Mouse (Mus musculus) left cerebral cortex, adult 2 months (tissue): ENCODE data around the gene Snf8. TPM values are rescaled to one million over a fixed set of nuclear protein-coding genes. Genes with fewer than 3 reads are reported as not detected.

Experiments
- DNase-seq, 2 experiments: peaks; one replicate each; pipeline ENCODE4 v3.0.0; 2021 to 2022; ENCODE audit warnings: low spot score in 2 of 2, mixed read lengths in 1 of 2; ENCODE audit errors: extremely low spot score in 1 of 2
- H3K27ac ChIP-seq: fragments of 200-600 bp; 2 replicates; pipeline ENCODE4 v1.8.1; 2022
- H3K4me3 ChIP-seq: fragments of 200-600 bp; 2 replicates; pipeline ENCODE4 v1.8.1; 2022
- CTCF ChIP-seq: fragments of 200-600 bp; IDR thresholded peaks from 2 replicates; pipeline ENCODE4 v1.8.1; 2022; ENCODE audit warnings: antibody characterized with exemption, mild to moderate bottlenecking, moderate library complexity
- intact Hi-C: fragments of 180-260 bp; cut with DNase I; formaldehyde crosslinking; loops from one replicate; pipeline ENCODE4 v1.15.1; 2025
- total RNA-seq, 2 experiments: library from RNA; stranded (reverse); gene quantifications; 2 replicates each; pipeline ENCODE4 v1.2.3; 2021

Snf8 gene
- total RNA-seq, 2 experiments from 2014 or later, result 102 to 103 TPM

DNA sequence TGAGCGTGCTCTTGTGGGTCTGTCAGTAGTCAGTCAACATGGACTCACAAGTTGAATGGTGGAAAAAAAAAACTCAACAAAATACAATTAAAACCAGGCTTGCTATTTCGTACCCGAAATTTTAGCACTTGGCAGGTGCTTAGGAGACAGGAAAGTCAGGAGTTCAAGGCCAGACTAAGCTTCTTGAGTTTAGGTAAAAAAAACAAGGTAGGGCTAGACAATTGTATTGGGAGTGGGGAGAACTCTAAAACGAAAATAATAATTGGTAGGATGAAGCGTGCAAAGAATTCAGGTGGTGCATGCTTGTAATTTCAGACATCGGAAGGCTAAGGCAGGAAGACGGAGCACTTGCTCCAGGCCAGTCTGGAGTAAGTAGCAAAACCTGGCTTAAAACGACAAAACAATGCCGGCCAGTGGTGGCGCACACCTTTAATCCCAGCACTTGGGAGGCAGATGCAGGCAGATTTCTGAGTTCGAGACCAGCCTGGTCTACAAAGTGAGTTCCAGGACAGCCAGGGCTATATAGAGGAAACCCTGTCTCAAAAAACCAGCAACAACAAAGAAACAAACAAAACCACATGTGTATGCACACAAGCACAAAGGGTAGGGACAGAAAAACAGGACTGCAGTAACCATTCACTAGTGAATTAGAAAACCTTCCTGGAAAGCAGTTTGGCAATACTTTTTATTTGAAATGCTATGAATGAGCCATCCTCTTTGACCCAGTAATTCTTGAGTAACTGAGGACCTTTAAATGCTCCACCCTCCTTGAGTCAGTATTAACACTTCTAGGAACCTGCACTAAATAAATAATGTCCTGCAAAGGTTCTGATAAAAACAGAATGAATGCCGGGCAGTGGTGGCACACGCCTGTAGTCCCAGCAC lies 41.8 kb downstream of the Snf8 start:
- intact Hi-C loops, result loop anchor here (1.0 kb wide), 1 partner anchor 218 kb away; no protein-coding TSS in a partner anchor
- H3K4me3 ChIP-seq, result peak overlapping the region; percentile 41
- peak overlapping the region; percentile 85 for H3K27ac ChIP-seq
- no peak for TF ChIP-seq CTCF
- DNase-seq, result no peak

DNA sequence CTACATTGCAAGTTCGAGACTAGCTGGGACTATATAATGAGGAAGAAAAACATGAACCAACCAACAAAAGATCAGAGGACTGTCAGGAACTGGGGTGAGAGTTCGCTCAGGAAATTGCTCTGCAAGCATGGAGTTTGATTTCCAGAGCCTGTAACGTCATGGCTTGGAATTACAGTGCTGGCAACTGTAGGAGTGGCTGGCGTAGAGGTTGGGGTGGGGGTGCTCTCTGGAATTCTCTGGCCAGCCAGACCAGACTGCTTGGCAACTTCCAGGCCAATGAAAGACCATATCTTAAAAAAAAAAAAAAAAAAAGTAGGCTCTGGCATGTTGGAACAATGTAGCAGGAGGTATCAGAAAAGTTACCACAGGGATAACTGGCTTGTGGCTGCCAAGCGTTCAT lies 46.1 kb downstream of the Snf8 start:
- TF ChIP-seq CTCF, result no peak
- intact Hi-C loops, result no loop called here
- no peak for DNase-seq
- Histone ChIP-seq H3K4me3 (no peak overlapping the region), H3K27ac (no peak overlapping the region)

DNA sequence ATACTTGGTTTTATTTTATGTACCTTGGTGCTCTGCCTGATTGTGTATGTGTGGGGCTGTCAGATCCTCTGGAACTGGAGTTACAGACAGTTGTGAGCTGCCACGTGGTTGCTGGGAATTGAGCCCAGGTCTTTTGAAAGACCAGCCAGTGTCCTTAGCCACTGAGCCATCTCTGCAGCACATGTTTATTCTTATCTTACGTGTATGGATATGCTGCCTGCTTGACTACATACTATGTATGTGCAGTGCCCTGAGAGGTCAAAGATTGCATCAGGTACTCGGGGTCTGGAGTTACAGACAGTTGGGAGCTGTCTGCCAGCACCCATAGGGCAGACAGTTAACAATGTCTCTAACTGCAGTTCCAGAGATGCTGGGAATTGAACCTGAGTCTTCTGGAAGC lies 48.0 kb downstream of the Snf8 start:
- H3K27ac ChIP-seq, result no peak overlapping the region
- no peak for TF ChIP-seq CTCF
- no peak for DNase-seq
- intact Hi-C loops, result no loop called here
- H3K4me3 ChIP-seq, result no peak overlapping the region

DNA sequence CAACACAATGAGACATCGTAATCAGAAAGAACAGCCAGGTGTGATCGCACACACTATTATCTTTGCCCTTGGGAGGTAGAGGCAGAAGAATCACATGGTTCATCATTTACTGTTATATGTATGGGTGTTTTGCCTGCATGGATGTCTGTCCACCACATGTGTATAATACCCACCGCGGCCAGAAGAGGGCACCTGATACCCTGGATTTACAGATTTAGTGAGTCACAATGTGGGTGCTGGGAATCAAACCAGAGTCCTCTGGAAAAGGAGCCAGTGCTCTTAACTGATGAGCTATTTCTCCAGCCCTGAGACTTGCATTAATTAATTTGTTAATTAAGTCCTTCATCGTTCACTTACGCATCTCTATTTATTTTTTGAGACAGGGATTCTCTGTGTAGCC lies 53.3 kb downstream of the Snf8 start:
- intact Hi-C loops, result no loop called here
- no peak; the same call in 1 of the 2 replicates for TF ChIP-seq CTCF
- H3K27ac ChIP-seq, result no peak overlapping the region
- no peak for DNase-seq
- no peak overlapping the region for H3K4me3 ChIP-seq

DNA sequence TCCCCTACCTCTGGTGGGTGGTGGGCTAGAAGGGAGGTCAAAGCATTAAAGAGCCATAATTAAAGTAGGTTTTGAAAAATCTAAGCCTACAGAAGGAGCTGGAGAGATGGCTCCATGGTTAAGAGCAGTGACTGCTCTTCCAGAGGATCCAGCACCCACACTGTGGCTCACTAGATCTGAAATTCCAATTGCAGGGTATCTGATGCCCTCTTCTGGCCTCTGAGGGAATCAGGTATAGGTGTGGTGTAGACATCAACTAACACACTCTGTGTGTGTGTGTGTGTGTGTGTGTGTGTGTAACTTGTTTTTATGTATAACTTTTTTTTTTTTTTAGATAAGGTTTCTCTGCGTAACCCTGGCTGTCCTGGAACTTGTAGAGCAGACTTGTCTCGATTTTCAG lies 56.4 kb downstream of the Snf8 start:
- Histone ChIP-seq H3K27ac (no peak overlapping the region), H3K4me3 (no peak overlapping the region)
- DNase-seq, result no peak
- intact Hi-C loops, result no loop called here
- TF ChIP-seq CTCF, result peak; percentile 23

DNA sequence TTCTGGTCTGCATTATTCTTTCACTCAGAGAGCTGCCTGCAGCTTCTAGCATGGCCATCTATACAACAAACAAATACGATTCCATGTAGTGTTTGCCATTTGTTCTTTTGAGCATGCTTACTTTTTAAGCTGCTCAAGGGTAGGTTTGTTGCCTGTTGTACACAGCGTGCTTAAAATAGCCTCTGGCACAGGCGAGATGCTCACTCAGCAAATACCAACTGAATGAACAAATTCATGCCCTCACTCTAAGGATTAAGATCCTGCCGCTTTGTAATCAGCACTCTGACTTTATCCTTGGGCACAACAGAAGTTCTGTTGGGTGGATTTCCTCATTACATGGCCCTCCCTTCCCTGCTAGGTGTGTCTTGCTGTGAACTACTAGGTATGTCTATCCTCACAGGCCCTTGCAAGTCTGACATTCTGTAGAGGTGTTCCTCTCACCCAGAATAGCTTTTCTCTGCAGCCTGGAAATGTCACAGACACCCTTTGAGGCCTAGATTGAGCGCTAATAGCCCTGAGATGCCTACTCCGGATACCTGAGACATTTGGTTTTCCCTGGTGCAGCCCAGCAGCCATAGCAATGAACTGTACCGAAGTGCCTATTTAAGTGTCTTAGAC lies 58.1 kb downstream of the Snf8 start:
- intact Hi-C loops, result loop anchor here (1.0 kb wide), 2 partner anchors 35 to 143 kb away; no protein-coding TSS in a partner anchor
- Histone ChIP-seq H3K27ac (no peak overlapping the region), H3K4me3 (no peak overlapping the region)
- TF ChIP-seq CTCF, result no peak
- DNase-seq, result no peak

DNA sequence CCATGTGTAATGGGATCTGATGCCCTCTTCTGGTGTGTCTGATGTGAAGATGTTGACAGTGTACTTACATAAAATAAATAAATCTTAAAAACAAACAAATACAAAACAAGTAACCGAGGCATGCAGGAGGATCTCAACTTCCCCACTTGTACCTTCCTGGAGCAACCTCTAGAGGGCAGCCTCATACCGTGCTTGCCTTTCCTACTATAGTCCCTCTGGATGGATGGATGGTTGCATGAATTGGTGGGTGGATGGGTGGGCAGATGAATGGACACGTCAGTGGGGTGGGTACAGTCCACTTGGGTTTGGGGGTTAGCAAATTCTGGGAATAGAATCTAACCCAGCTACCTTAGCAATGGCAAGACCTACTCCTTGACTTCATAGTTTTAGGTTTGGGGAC lies 58.7 kb downstream of the Snf8 start:
- TF ChIP-seq CTCF, result peak; percentile 89
- DNase-seq, result peak; percentile 23 to 41
- Histone ChIP-seq H3K27ac (no peak overlapping the region), H3K4me3 (no peak overlapping the region)
- intact Hi-C loops, result loop anchor here (1.0 kb wide), 2 partner anchors 34 to 142 kb away; no protein-coding TSS in a partner anchor

Other genes with a start within 250 kb of the Snf8 start
- 10 to 100 TPM; 75.1 to 80.4 TPM for gene Phospho1, start 210.4 kb upstream of the Snf8 start, total RNA-seq
- 1 to 10 TPM; 2.3 to 3.3 TPM for gene Gngt2, start 197.7 kb upstream of the Snf8 start, total RNA-seq
- 1 to 10 TPM; 7.6 to 9.4 TPM for gene Abi3, start 192.4 kb upstream of the Snf8 start, total RNA-seq
- gene B4galnt2, start 120.0 kb upstream of the Snf8 start, total RNA-seq, result not detected
- gene Igf2bp1, start 28.9 kb upstream of the Snf8 start, total RNA-seq, result under 1 TPM; 0.23 to 0.45 TPM
- not detected for gene Gip, start 10.3 kb upstream of the Snf8 start, total RNA-seq
- 10 to 100 TPM; 53.5 to 57.9 TPM for gene Ube2z, start 30.5 kb downstream of the Snf8 start, total RNA-seq
- gene Atp5g1, start 40.8 kb downstream of the Snf8 start, total RNA-seq, result 100 to 1,000 TPM; 328 to 333 TPM
- not detected for gene Calcoco2, start 77.1 kb downstream of the Snf8 start, total RNA-seq
- not detected for gene Ttll6, start 98.9 kb downstream of the Snf8 start, total RNA-seq
- gene Hoxb13, start 159.4 kb downstream of the Snf8 start, total RNA-seq, result not detected
- gene Hoxb9, start 236.6 kb downstream of the Snf8 start, total RNA-seq, result not detected
- not detected for gene Hoxb8, start 247.0 kb downstream of the Snf8 start, total RNA-seq